Mouse (Mus musculus) heart, postnatal 0 days (tissue): ENCODE results near the gene Eif4b. TPM values are rescaled to one million over a fixed set of nuclear protein-coding genes. Genes with fewer than 3 reads are reported as not detected.
A peak's percentile ranks its signal among the peaks of the same experiment; 100 is the strongest.

Experiments used
- ATAC-seq: fragments of 200-750 bp; cut with Nextera tagmentation; 2 replicates; pipeline ENCODE4 v1.8.0; 2017; ENCODE audit warnings: low read depth, moderate number of reproducible peaks, moderate library complexity; ENCODE audit not compliant: insufficient read depth
- DNase-seq: peaks from one replicate; pipeline ENCODE4 v3.0.0-alpha.2; 2016; ENCODE audit warnings: low spot score
- H3K27ac ChIP-seq: fragments of 300-500 bp; sonication (generic); 2 replicates; pipeline ENCODE4 v1.5.1; 2014; ENCODE audit warnings: low read depth, mild to moderate bottlenecking
- H3K27me3 ChIP-seq: fragments of 300-500 bp; sonication (generic); 2 replicates; pipeline ENCODE4 v1.6.1; 2014; ENCODE audit warnings: low read length, mixed read lengths; ENCODE audit not compliant: control insufficient read depth, insufficient read depth
- H3K36me3 ChIP-seq: fragments of 300-500 bp; sonication (generic); replicated peaks from 2 replicates; pipeline ENCODE4 v1.6.1; 2014; ENCODE audit warnings: low read length, mixed read lengths; ENCODE audit not compliant: control insufficient read depth, insufficient read depth
- H3K4me1 ChIP-seq: fragments of 300-500 bp; sonication (generic); 2 replicates; pipeline ENCODE4 v1.6.1; 2014; ENCODE audit warnings: antibody characterized with exemption; ENCODE audit not compliant: control insufficient read depth, insufficient read depth
- H3K4me2 ChIP-seq: fragments of 300-500 bp; sonication (generic); 2 replicates; pipeline ENCODE4 v1.6.1; 2014; ENCODE audit warnings: low read depth, mild to moderate bottlenecking, low read length, moderate library complexity
- H3K4me3 ChIP-seq: fragments of 300-500 bp; sonication (generic); 2 replicates; pipeline ENCODE4 v1.5.1; 2014; ENCODE audit warnings: low read depth, low read length
- H3K9ac ChIP-seq: fragments of 300-500 bp; sonication (generic); replicated peaks from 2 replicates; pipeline ENCODE4 v1.6.1; 2014; ENCODE audit warnings: low read depth, low read length, mixed read lengths
- H3K9me3 ChIP-seq: fragments of 300-500 bp; sonication (generic); replicated peaks from 2 replicates; pipeline ENCODE4 v1.6.1; 2016; ENCODE audit warnings: low read length; ENCODE audit not compliant: control insufficient read depth
- CTCF ChIP-seq: IDR thresholded peaks from 2 replicates; pipeline ENCODE4 v1.5.1; 2016; ENCODE audit warnings: antibody characterized with exemption, control low read depth, low read depth
- EP300 ChIP-seq: IDR thresholded peaks from 2 replicates; pipeline ENCODE4 v1.6.1; 2016; ENCODE audit warnings: antibody characterized with exemption, low read depth
- WGBS: fragments of 180-500 bp; shearing (Covaris S2); extraction: QIAGEN DNeasy Blood & Tissue Kit; methylation state at CpG from one replicate; pipeline ENCODE4 v1.1.7; 2014; 5-methylcytosine and 5-hydroxymethylcytosine counted together
- polyA plus RNA-seq: library from polyadenylated mRNA; unstranded; fragments of >200 nt; fragmentation: Nextera tagmentation; extraction: Ambion mirVana; gene quantifications from 2 replicates; pipeline ENCODE4 v1.2.1, GENCODE M21; 2015
- total RNA-seq: library from RNA; depleted of rRNA; stranded (reverse); fragments of >200 nt; gene quantifications from 2 replicates; pipeline ENCODE4 v1.2.3, GENCODE M21; 2014; ENCODE audit warnings: low replicate concordance

Gene Eif4b
- total and polyA plus RNA-seq, 2 experiments from 2014 or later = 46.0 to 110 TPM

GRCm38 (mm10) chr15:102105360-102105759 lies 31.8 kb downstream of the Eif4b start:
- TF ChIP-seq CTCF (no peak), EP300 (no peak; the same call in 1 of the 2 replicates)
- WGBS = 11% methylated on average over 5 of the region's 5 CpGs
- Histone ChIP-seq H3K4me2 (peak overlapping the region; percentile 24), H3K4me3 (no peak overlapping the region), H3K27me3 (no peaks in the 10 kb centered on the region), H3K9me3 (no peaks in the 10 kb centered on the region), H3K4me1 (peaks cover 65% of the 10 kb centered on the region), H3K27ac (peak overlapping the region; percentile 46), H3K36me3 (peaks cover 42% of the 10 kb centered on the region), H3K9ac (no peak overlapping the region)
- DNase-seq = peak; percentile 72
- 0 out of 2 replicates have a peak, but pooled peaks have one; percentile 4 for ATAC-seq

GRCm38 (mm10) chr15:102105764-102106730 lies 32.5 kb downstream of the Eif4b start:
- DNase-seq = no peak
- Histone ChIP-seq H3K9ac (0 out of 2 replicates have a peak overlapping the region, but pooled peaks have one; percentile 27), H3K27ac (peak overlapping the region; percentile 46; the same call in 1 of the 2 replicates)

DNA sequence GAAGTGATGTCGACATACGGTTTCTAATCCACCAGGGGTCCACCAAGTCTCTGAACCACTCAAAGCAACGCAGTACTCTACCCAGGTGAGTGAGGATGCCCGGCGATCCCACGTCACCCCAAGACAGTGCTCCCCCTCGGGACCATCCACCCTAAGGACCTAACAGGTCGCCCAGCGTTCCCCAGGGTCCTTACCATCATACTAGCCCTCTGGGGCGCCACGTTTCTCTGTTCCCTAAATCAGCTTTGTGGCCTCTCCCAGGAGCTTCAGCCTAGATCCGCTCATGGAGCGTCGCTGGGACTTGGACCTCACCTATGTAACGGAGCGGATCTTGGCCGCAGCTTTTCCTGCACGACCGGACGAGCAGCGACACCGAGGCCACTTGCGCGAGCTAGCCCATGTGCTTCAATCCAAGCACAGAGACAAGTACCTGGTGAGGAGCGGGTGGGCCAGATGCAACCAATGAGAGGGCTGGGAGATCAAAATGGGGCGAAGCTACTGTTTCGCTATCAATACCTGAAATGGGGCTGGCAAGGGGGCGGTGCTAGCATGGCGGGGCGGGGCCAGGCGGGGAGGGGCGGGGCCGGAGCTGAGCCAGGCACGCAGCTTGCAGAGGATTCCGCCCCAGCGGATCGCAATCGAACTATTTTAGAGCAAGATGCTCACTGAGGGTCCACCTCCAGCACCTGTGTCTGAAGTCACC lies 33.3 kb downstream of the Eif4b start:
- H3K27ac ChIP-seq = no peak overlapping the region
- H3K4me1 ChIP-seq = peaks cover 51% of the 10 kb centered on the region
- H3K27me3 ChIP-seq = no peaks in the 10 kb centered on the region
- no peak overlapping the region for H3K4me3 ChIP-seq
- DNase-seq (no peak), ATAC-seq (no peak)
- H3K36me3 ChIP-seq = peaks cover 57% of the 10 kb centered on the region
- 47% methylated on average over 38 of the region's 38 CpGs for WGBS
- no peaks in the 10 kb centered on the region for H3K9me3 ChIP-seq
- TF ChIP-seq CTCF (no peak), EP300 (no peak)
- no peak overlapping the region for H3K4me2 ChIP-seq
- no peak overlapping the region for H3K9ac ChIP-seq

More at GRCm38 (mm10) chr15:102105764-102106730, 32.5 kb downstream of the Eif4b start:
- H3K27me3 ChIP-seq = no peaks in the 10 kb centered on the region
- H3K9me3 ChIP-seq = no peaks in the 10 kb centered on the region
- H3K4me3 ChIP-seq = no peak overlapping the region
- H3K4me2 ChIP-seq = peak overlapping the region; percentile 24
- peaks cover 48% of the 10 kb centered on the region for H3K36me3 ChIP-seq
- TF ChIP-seq CTCF (peak; percentile 29), EP300 (no peak; the same call in 1 of the 2 replicates)
- 37% methylated on average over 18 of the region's 18 CpGs for WGBS
- no peak for ATAC-seq
- peaks cover 59% of the 10 kb centered on the region for H3K4me1 ChIP-seq

- DNase-seq (peak; percentile 65), ATAC-seq (no peak)
- H3K9ac ChIP-seq = no peak overlapping the region
- no peaks in the 10 kb centered on the region for H3K27me3 ChIP-seq
- no peak overlapping the region for H3K4me2 ChIP-seq
- peaks cover 41% of the 10 kb centered on the region for H3K4me1 ChIP-seq
- WGBS = 40% methylated on average over 13 of the region's 13 CpGs
- peak overlapping the region; percentile 33 for H3K27ac ChIP-seq
- H3K9me3 ChIP-seq = no peaks in the 10 kb centered on the region
- peaks cover 67% of the 10 kb centered on the region for H3K36me3 ChIP-seq
- no peak overlapping the region for H3K4me3 ChIP-seq
- TF ChIP-seq CTCF (peak; percentile 71), EP300 (no peak)
Measured at GRCm38 (mm10) chr15:102107689-102108573, 34.4 kb downstream of the Eif4b start.
